12 mouse cellular contexts compared by ENCODE assay signal in the genomic region with DNA sequence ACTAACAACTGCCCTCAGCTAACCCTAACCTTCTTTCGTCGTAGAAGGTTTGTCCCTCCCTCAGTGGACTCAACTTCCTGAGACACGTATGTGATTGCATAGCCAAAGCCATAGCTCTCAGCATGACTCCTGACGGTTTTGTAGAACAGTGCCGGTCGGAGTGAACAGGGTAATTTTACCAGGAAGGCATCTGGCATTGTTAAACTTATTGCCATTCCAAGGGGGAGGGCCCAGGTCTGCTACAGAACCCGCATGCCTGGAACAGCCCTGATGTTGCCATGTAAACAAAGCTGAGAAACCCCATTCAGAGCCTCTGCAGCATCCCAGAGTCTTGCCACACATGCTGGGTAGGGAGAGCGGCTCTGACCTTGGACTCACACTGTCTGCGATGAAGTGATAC. TPM values are rescaled to one million over a fixed set of nuclear protein-coding genes. Genes with fewer than 3 reads are reported as not detected.
DNase-seq lines count a peak whose midpoint lies in the region; ATAC-seq and TF ChIP-seq lines count a peak whose summit lies in the region.
"Had no signal": no experiment of that assay in that cellular context is flagged by ENCODE, and none has a peak within 500 bp of the region (broad histone marks: within the 10 kb centered on the region; RNA-seq: fewer than 3 reads in every experiment).

No protein-coding gene starts in this region.

- ATAC-seq in embryonic facial prominence, embryonic 11.5 days (replicated peaks; ENCODE audit: insufficient number of reproducible peaks, low FRiP score, low TSS enrichment, low read depth): peak; percentile 78
- peak; percentile 82 for ATAC-seq in hindbrain, embryonic 13.5 days (ENCODE audit: low FRiP score)
- peak; percentile 85 for ATAC-seq in midbrain, embryonic 13.5 days
- ATAC-seq: liver, postnatal 0 days had no signal

- peaks cover 3% of the 10 kb centered on the region; the same call in 1 of the 2 replicates for H3K4me1 ChIP-seq in embryonic facial prominence, embryonic 11.5 days (ENCODE audit: control insufficient read depth, insufficient read depth, low read length)
- H3K4me1 ChIP-seq in hindbrain, embryonic 13.5 days (replicated peaks): peaks cover 16% of the 10 kb centered on the region
- peaks cover 23% of the 10 kb centered on the region for H3K4me1 ChIP-seq in midbrain, embryonic 13.5 days (replicated peaks)

- H3K36me3 ChIP-seq in embryonic facial prominence, embryonic 11.5 days (replicated peaks; ENCODE audit: control insufficient read depth, insufficient read depth, low read depth, low read length): no peaks in the 10 kb centered on the region
- no peaks in the 10 kb centered on the region for H3K36me3 ChIP-seq in hindbrain, embryonic 13.5 days
- no peaks in the 10 kb centered on the region for H3K36me3 ChIP-seq in midbrain, embryonic 13.5 days
- H3K36me3 ChIP-seq: kidney, embryonic 15.5 days; stomach, embryonic 15.5 days had no signal

- no peak for TF ChIP-seq CTCF in layer of hippocampus, adult 2 months (conservative IDR thresholded peaks at IDR 0.05)

- peak; percentile 14 for DNase-seq in Muller cell, postnatal 12 days (ENCODE audit: inconsistent ontology term)
- DNase-seq in embryonic facial prominence, embryonic 11.5 days (ENCODE audit: low spot score): peak; percentile 42
- DNase-seq in right cerebral cortex, postnatal 14 days: no peak
- DNase-seq in layer of hippocampus, adult 2 months (ENCODE audit: low spot score in 2 of 2): no peak
- no peak for DNase-seq in layer of hippocampus, postnatal 25 days (ENCODE audit: extremely low spot score in 1 of 2, low spot score in 1 of 2)
- DNase-seq in right cerebral cortex, postnatal 10 days (ENCODE audit: low spot score in 2 of 2): no peak
- DNase-seq: cerebellum, postnatal 25 days; liver, postnatal 0 days had no signal

- no peak overlapping the region for H3K4me3 ChIP-seq in embryonic facial prominence, embryonic 11.5 days (ENCODE audit: low read depth, low read length)
- H3K4me3 ChIP-seq in hindbrain, embryonic 13.5 days: no peak overlapping the region
- no peak overlapping the region for H3K4me3 ChIP-seq in midbrain, embryonic 13.5 days (replicated peaks)
- no peak overlapping the region for H3K4me3 ChIP-seq in layer of hippocampus, adult 2 months
- H3K4me3 ChIP-seq: kidney, embryonic 15.5 days; stomach, embryonic 15.5 days had no signal

- no peaks in the 10 kb centered on the region for H3K9me3 ChIP-seq in embryonic facial prominence, embryonic 11.5 days (replicated peaks; ENCODE audit: control insufficient read depth, low read length)
- no peaks in the 10 kb centered on the region for H3K9me3 ChIP-seq in hindbrain, embryonic 13.5 days
- H3K9me3 ChIP-seq in midbrain, embryonic 13.5 days: no peaks in the 10 kb centered on the region
- H3K9me3 ChIP-seq: kidney, embryonic 15.5 days; stomach, embryonic 15.5 days had no signal

- no peak overlapping the region for H3K4me2 ChIP-seq in embryonic facial prominence, embryonic 11.5 days (ENCODE audit: low read depth, low read length)
- H3K4me2 ChIP-seq in hindbrain, embryonic 13.5 days: peak overlapping the region; percentile 20; the same call in 1 of the 2 replicates
- peak overlapping the region; percentile 26; the same call in 1 of the 2 replicates for H3K4me2 ChIP-seq in midbrain, embryonic 13.5 days (replicated peaks)
- H3K4me2 ChIP-seq: kidney, embryonic 15.5 days; stomach, embryonic 15.5 days had no signal

- no peak overlapping the region for H3K9ac ChIP-seq in embryonic facial prominence, embryonic 11.5 days (replicated peaks; ENCODE audit: low read length)
- H3K9ac ChIP-seq in hindbrain, embryonic 13.5 days: no peak overlapping the region
- H3K9ac ChIP-seq in midbrain, embryonic 13.5 days (replicated peaks): no peak overlapping the region
- H3K9ac ChIP-seq: kidney, embryonic 15.5 days; liver, postnatal 0 days; stomach, embryonic 15.5 days had no signal

- WGBS in embryonic facial prominence, embryonic 11.5 days: 37% methylated on average over 9 of the region's 9 CpGs
- WGBS in hindbrain, embryonic 13.5 days: 11% methylated on average over 9 of the region's 9 CpGs
- 6% methylated on average over 9 of the region's 9 CpGs for WGBS in midbrain, embryonic 13.5 days

- H3K27me3 ChIP-seq in embryonic facial prominence, embryonic 11.5 days (ENCODE audit: control insufficient read depth, insufficient read depth, low read length): no peaks in the 10 kb centered on the region
- no peaks in the 10 kb centered on the region for H3K27me3 ChIP-seq in hindbrain, embryonic 13.5 days
- no peaks in the 10 kb centered on the region for H3K27me3 ChIP-seq in midbrain, embryonic 13.5 days
- H3K27me3 ChIP-seq: kidney, embryonic 15.5 days; stomach, embryonic 15.5 days had no signal

- H3K27ac ChIP-seq in embryonic facial prominence, embryonic 11.5 days (replicated peaks; ENCODE audit: low read depth, low read length): no peak overlapping the region
- H3K27ac ChIP-seq in hindbrain, embryonic 13.5 days: no peak overlapping the region
- no peak overlapping the region for H3K27ac ChIP-seq in midbrain, embryonic 13.5 days
- no peak overlapping the region for H3K27ac ChIP-seq in layer of hippocampus, adult 2 months
- H3K27ac ChIP-seq: kidney, embryonic 15.5 days; stomach, embryonic 15.5 days had no signal

RNA-seq across cellular contexts. Expression of a gene that starts 52.2 kb away (rescaled TPM):
- 107 and 113 TPM in 2 replicates for polyA plus RNA-seq in embryonic facial prominence, embryonic 11.5 days (2014; fragmentation: Nextera tagmentation; extraction: Ambion mirVana)
- 109 and 116 TPM in 2 replicates for polyA plus RNA-seq in hindbrain, embryonic 13.5 days (2015; fragmentation: Nextera tagmentation; extraction: Ambion mirVana)
- polyA plus RNA-seq in midbrain, embryonic 13.5 days (2015; fragmentation: Nextera tagmentation; extraction: Ambion mirVana): 120 and 125 TPM in 2 replicates
- 10 to 100 TPM; 56.6 to 58.7 TPM for total RNA-seq in layer of hippocampus, adult 2 months (2021)
- 10 to 100 TPM; 60.1 to 70.2 TPM for total RNA-seq in layer of hippocampus, postnatal 25 days (2021)

Comparison
In these comparisons a context has a peak if more than half of its experiments do, and no peak if none do; other contexts are left out.
1. DNase-seq: peak in Muller cell, postnatal 12 days (single experiment) and embryonic facial prominence, embryonic 11.5 days (single experiment); none in right cerebral cortex, postnatal 14 days (single experiment), layer of hippocampus, adult 2 months (0 of 2), layer of hippocampus, postnatal 25 days (0 of 2) and right cerebral cortex, postnatal 10 days (0 of 2).
2. Peak in every context shown above with its lines, with median percentiles within 50 percentile points of each other: ATAC-seq.